Mouse (Mus musculus) urinary bladder, postnatal 0 days (tissue): Measurements from ENCODE around the gene Olfr914. TPM values are rescaled to one million over a fixed set of nuclear protein-coding genes. Genes with fewer than 3 reads are reported as not detected.

Source experiments
- polyA plus RNA-seq: library from polyadenylated mRNA; unstranded; fragments of >200 nt; fragmentation: Nextera tagmentation; extraction: Ambion mirVana; gene quantifications from 2 replicates; pipeline ENCODE4 v1.2.1, GENCODE M21; 2015

Olfr914 gene
- not detected in 2 replicates for polyA plus RNA-seq

DNA sequence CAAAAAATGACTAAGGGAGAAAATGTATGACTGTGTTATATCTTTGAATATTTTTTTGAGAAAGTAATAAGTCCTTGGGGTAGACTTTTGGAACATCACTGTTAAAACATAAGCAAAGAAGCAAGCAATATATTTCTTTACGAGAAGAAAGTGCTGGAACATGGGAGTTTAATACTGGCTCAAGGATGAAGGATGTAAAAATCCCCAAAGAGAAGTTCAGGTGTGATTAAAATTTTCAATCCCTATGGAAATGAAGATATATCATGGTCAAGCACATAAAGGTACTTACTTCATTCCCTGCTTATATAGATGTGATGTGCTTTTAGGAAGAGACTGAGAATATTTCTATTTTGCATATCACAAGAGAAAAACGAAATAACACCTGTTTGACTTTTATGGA lies at the start of gene Olfr914:
Gene Olfr914, plus strand, starts transcription at position 301 of the 400 bp plus-strand sequence.

DNA sequence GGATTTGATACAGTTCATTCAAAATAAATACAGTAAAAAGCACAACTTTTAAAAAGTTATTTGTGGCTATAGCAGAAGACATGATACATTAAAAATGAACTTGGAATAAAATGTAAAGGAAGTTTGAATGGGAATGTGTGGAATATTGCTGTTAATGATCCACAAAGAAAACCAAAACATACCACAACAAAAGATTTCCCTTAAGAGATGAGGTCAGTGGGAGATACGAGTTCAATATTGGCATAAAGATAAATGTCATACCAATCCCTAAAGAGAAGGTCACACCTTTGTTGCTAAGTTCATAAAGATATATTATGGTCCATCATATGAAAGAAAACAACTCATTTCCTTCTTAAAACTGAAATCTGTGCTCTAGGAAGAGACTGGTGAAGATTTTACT lies 25.0 kb upstream of the Olfr914 start, which contains the start of gene Olfr912:
Gene Olfr912, plus strand, starts transcription at position 301 of the 400 bp plus-strand sequence.

GRCm38 (mm10) chr9:38592459-38592858 lies 12.4 kb upstream of the Olfr914 start, which contains the start of gene Olfr913:
Gene Olfr913 (plus strand): TSS chr9:38592759.

DNA sequence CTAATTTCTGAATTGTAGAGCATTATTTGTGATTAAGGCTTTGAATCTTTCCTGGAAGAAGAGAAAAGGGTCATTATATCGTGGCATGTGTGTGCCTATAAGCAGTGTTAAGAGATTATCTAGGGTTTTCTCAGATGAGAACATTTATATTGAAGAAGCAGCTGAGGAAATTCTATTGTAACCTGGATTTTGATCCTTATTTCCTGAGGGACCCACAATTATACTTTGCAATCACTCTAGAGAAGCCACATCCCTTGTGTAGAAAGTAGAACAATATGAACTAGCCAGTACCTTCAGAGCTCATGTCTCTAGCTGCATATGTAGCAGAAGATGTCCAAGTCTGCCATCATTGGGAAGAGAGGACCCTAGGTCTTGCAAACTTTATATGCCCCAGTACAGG lies 54.9 kb downstream of the Olfr914 start, which contains the start of gene Olfr916:
Gene Olfr916, minus strand, starts transcription at position 101 of the 400 bp plus-strand sequence.

Other genes with a start within 250 kb of the Olfr914 start
- gene Olfr250, start 238.2 kb upstream of the Olfr914 start, polyA plus RNA-seq, result not detected in 2 replicates
- gene Olfr251, start 228.0 kb upstream of the Olfr914 start, polyA plus RNA-seq, result not detected in 2 replicates
- gene Olfr147, start 203.4 kb upstream of the Olfr914 start, polyA plus RNA-seq, result not detected in 2 replicates
- not detected in 2 replicates for gene Olfr901, start 175.6 kb upstream of the Olfr914 start, polyA plus RNA-seq
- not detected in 2 replicates for gene Olfr902, start 157.4 kb upstream of the Olfr914 start, polyA plus RNA-seq
- not detected in 2 replicates for gene Olfr904, start 142.0 kb upstream of the Olfr914 start, polyA plus RNA-seq
- not detected in 2 replicates for gene Olfr905, start 134.0 kb upstream of the Olfr914 start, polyA plus RNA-seq
- gene Olfr906, start 118.0 kb upstream of the Olfr914 start, polyA plus RNA-seq, result not detected in 2 replicates
- gene Olfr907, start 109.3 kb upstream of the Olfr914 start, polyA plus RNA-seq, result not detected in 2 replicates
- not detected in 2 replicates for gene Olfr911-ps1, start 83.5 kb upstream of the Olfr914 start, polyA plus RNA-seq
- gene Olfr910, start 67.3 kb upstream of the Olfr914 start, polyA plus RNA-seq, result not detected in 2 replicates
- not detected in 2 replicates for gene Olfr912, start 24.9 kb upstream of the Olfr914 start, polyA plus RNA-seq
- not detected in 2 replicates for gene Olfr913, start 12.3 kb upstream of the Olfr914 start, polyA plus RNA-seq
- not detected in 2 replicates for gene Olfr916, start 54.8 kb downstream of the Olfr914 start, polyA plus RNA-seq
- not detected in 2 replicates for gene Olfr917, start 60.7 kb downstream of the Olfr914 start, polyA plus RNA-seq
- gene Olfr918, start 69.5 kb downstream of the Olfr914 start, polyA plus RNA-seq, result not detected in 2 replicates
- not detected in 2 replicates for gene Olfr919, start 98.6 kb downstream of the Olfr914 start, polyA plus RNA-seq
- 30.6 and 30.8 TPM in 2 replicates for gene Vwa5a, start 113.2 kb downstream of the Olfr914 start, polyA plus RNA-seq
- gene Olfr920, start 147.2 kb downstream of the Olfr914 start, polyA plus RNA-seq, result 0.02 and 0.06 TPM in 2 replicates
- not detected in 2 replicates for gene Olfr921, start 168.0 kb downstream of the Olfr914 start, polyA plus RNA-seq
- gene Olfr922, start 209.5 kb downstream of the Olfr914 start, polyA plus RNA-seq, result not detected in 2 replicates
- gene Olfr923, start 221.4 kb downstream of the Olfr914 start, polyA plus RNA-seq, result not detected in 2 replicates
- gene Olfr924, start 239.3 kb downstream of the Olfr914 start, polyA plus RNA-seq, result not detected in 2 replicates
- gene Olfr26, start 250.0 kb downstream of the Olfr914 start, polyA plus RNA-seq, result not detected in 2 replicates